Mouse (Mus musculus) cerebellum, postnatal 10 days (tissue): ENCODE measurements around the gene Mpp6.

Experiments used
- DNase-seq, 2 experiments: peaks; one replicate each; pipeline ENCODE4 v3.0.0; 2021; ENCODE audit warnings: mixed read lengths in 2 of 2

The Mpp6 gene

GRCm38 (mm10) chr6:50109757-50110378 is at the start of gene Mpp6:
Gene Mpp6 (plus strand): TSS chr6:50110241.
- DNase-seq = peak; percentile 93 to 94

- no peak for DNase-seq
Measured at GRCm38 (mm10) chr6:50066172-50066571, 43.9 kb upstream of the Mpp6 start.

GRCm38 (mm10) chr6:50068490-50068889 is 41.6 kb upstream of the Mpp6 start:
- DNase-seq = no peak

GRCm38 (mm10) chr6:50075248-50075647 is 34.8 kb upstream of the Mpp6 start:
- no peak for DNase-seq

GRCm38 (mm10) chr6:50076473-50076872 is 33.6 kb upstream of the Mpp6 start:
- DNase-seq = no peak

- peak; percentile 9 to 29 for DNase-seq
Measured at GRCm38 (mm10) chr6:50080431-50080830, 29.6 kb upstream of the Mpp6 start.

- no peak for DNase-seq
Measured at GRCm38 (mm10) chr6:50085206-50085605, 24.8 kb upstream of the Mpp6 start.

- DNase-seq = no peak
Measured at GRCm38 (mm10) chr6:50089333-50089732, 20.7 kb upstream of the Mpp6 start.

GRCm38 (mm10) chr6:50090221-50090620 is 19.8 kb upstream of the Mpp6 start:
- peak; percentile 38 to 46 for DNase-seq

GRCm38 (mm10) chr6:50091462-50092154 is 18.4 kb upstream of the Mpp6 start:
- no peak for DNase-seq

- DNase-seq = peak; percentile 11 to 30
Measured at GRCm38 (mm10) chr6:50109201-50109756, 762 bp upstream of the Mpp6 start.

- DNase-seq = no peak
Measured at GRCm38 (mm10) chr6:50110379-50110941, 419 bp downstream of the Mpp6 start.

GRCm38 (mm10) chr6:50111111-50111655 is 1.1 kb downstream of the Mpp6 start:
- no peak for DNase-seq

- DNase-seq = peak; percentile 98 to 99
Measured at GRCm38 (mm10) chr6:50112775-50113174, 2.7 kb downstream of the Mpp6 start.

GRCm38 (mm10) chr6:50114280-50114679 is 4.2 kb downstream of the Mpp6 start:
- DNase-seq = no peak

- DNase-seq = no peak
Measured at GRCm38 (mm10) chr6:50120931-50121330, 10.9 kb downstream of the Mpp6 start.

- no peak for DNase-seq
Measured at GRCm38 (mm10) chr6:50122835-50123234, 12.8 kb downstream of the Mpp6 start.

GRCm38 (mm10) chr6:50124197-50124596 is 14.2 kb downstream of the Mpp6 start:
- DNase-seq = no peak

- no peak for DNase-seq
Measured at GRCm38 (mm10) chr6:50126331-50126730, 16.3 kb downstream of the Mpp6 start.

GRCm38 (mm10) chr6:50127536-50127935 is 17.5 kb downstream of the Mpp6 start:
- no peak for DNase-seq

GRCm38 (mm10) chr6:50137651-50138050 is 27.6 kb downstream of the Mpp6 start:
- DNase-seq = no peak

GRCm38 (mm10) chr6:50139526-50139925 is 29.5 kb downstream of the Mpp6 start:
- DNase-seq = no peak

GRCm38 (mm10) chr6:50146158-50146557 is 36.1 kb downstream of the Mpp6 start:
- no peak for DNase-seq

GRCm38 (mm10) chr6:50149378-50149777 is 39.3 kb downstream of the Mpp6 start:
- no peak for DNase-seq
